Mouse (Mus musculus): Measurements from ENCODE around the gene Tiparp. TPM values are rescaled to one million over a fixed set of nuclear protein-coding genes. Genes with fewer than 3 reads are reported as not detected.

The Tiparp gene
- polyA plus RNA-seq (2015; fragmentation: Nextera tagmentation; extraction: Ambion mirVana): 23.2 and 24.3 TPM in 2 replicates

GRCm38 (mm10) chr3:65527691-65528601 is at the start of gene Tiparp:
Gene Tiparp (plus strand): TSS chr3:65528410.
- WGBS: under 1% methylated on average over 94 of the region's 109 CpGs
- Histone ChIP-seq H3K9me3 (replicated peaks; ENCODE audit: control insufficient read depth, low read length) (no peaks in the 10 kb centered on the region), H3K27ac (ENCODE audit: low read length) (peak within 1 kb of the TSS; percentile 98), H3K36me3 (ENCODE audit: control insufficient read depth, insufficient read depth) (peaks cover 8% of the 10 kb centered on the region), H3K4me3 (ENCODE audit: low read length) (peak within 1 kb of the TSS; percentile 97), H3K4me2 (ENCODE audit: low read depth, low read length) (peak within 1 kb of the TSS; percentile 88), H3K9ac (ENCODE audit: low read length) (peak within 1 kb of the TSS; percentile 97), H3K4me1 (ENCODE audit: control insufficient read depth, insufficient read depth, low read length) (peaks cover 2% of the 10 kb centered on the region; the same call in 1 of the 2 replicates), H3K27me3 (ENCODE audit: control insufficient read depth, insufficient read depth, low read length) (no peaks in the 10 kb centered on the region)
- peak; percentile 94 for ATAC-seq (replicated peaks; ENCODE audit: extremely low read depth, insufficient read depth, low FRiP score)

DNA sequence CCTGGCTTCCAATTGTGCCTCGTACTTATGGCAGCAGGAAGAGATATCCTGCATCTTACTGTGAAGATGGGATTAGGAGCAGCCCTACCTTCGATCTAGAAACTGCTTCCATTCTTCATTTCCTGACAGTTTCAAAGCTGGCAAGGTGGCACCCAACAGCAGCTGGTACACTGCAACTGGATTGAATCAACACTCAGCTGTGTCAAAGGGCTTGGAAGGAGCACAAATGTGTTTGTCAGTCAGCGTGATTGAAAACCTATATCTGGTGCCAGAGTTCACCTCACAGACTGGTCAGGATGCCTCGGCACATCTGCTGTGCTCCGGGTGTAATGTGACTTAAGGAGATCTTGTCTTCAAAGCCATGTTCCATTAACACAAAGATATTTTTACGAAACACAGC is 47.5 kb upstream of the Tiparp start:
- no peaks in the 10 kb centered on the region; the same call in 1 of the 2 replicates for H3K9me3 ChIP-seq (replicated peaks; ENCODE audit: control insufficient read depth, low read length)
- H3K4me2 ChIP-seq (ENCODE audit: low read depth, low read length): no peak overlapping the region
- H3K4me3 ChIP-seq (ENCODE audit: low read length): no peak overlapping the region
- WGBS: 61% methylated on average over 6 of the region's 6 CpGs
- no peak for ATAC-seq (replicated peaks; ENCODE audit: extremely low read depth, insufficient read depth, low FRiP score)
- H3K9ac ChIP-seq (ENCODE audit: low read length): no peak overlapping the region
- H3K27me3 ChIP-seq (ENCODE audit: control insufficient read depth, insufficient read depth, low read length): no peaks in the 10 kb centered on the region
- peaks cover 14% of the 10 kb centered on the region for H3K4me1 ChIP-seq (ENCODE audit: control insufficient read depth, insufficient read depth, low read length)
- no peaks in the 10 kb centered on the region for H3K36me3 ChIP-seq (ENCODE audit: control insufficient read depth, insufficient read depth)
- no peak overlapping the region for H3K27ac ChIP-seq (ENCODE audit: low read length)

- Histone ChIP-seq H3K4me2 (ENCODE audit: low read depth, low read length) (no peak overlapping the region), H3K9ac (ENCODE audit: low read length) (no peak overlapping the region), H3K36me3 (ENCODE audit: control insufficient read depth, insufficient read depth) (no peaks in the 10 kb centered on the region), H3K4me1 (ENCODE audit: control insufficient read depth, insufficient read depth, low read length) (peaks cover 10% of the 10 kb centered on the region), H3K27ac (ENCODE audit: low read length) (no peak overlapping the region), H3K4me3 (ENCODE audit: low read length) (no peak overlapping the region), H3K9me3 (replicated peaks; ENCODE audit: control insufficient read depth, low read length) (no peaks in the 10 kb centered on the region; the same call in 1 of the 2 replicates), H3K27me3 (ENCODE audit: control insufficient read depth, insufficient read depth, low read length) (no peaks in the 10 kb centered on the region)
- ATAC-seq (replicated peaks; ENCODE audit: extremely low read depth, insufficient read depth, low FRiP score): no peak
- 38% methylated on average over 1 of the region's 1 CpGs for WGBS
Measured at GRCm38 (mm10) chr3:65482266-65482665, 45.9 kb upstream of the Tiparp start.

DNA sequence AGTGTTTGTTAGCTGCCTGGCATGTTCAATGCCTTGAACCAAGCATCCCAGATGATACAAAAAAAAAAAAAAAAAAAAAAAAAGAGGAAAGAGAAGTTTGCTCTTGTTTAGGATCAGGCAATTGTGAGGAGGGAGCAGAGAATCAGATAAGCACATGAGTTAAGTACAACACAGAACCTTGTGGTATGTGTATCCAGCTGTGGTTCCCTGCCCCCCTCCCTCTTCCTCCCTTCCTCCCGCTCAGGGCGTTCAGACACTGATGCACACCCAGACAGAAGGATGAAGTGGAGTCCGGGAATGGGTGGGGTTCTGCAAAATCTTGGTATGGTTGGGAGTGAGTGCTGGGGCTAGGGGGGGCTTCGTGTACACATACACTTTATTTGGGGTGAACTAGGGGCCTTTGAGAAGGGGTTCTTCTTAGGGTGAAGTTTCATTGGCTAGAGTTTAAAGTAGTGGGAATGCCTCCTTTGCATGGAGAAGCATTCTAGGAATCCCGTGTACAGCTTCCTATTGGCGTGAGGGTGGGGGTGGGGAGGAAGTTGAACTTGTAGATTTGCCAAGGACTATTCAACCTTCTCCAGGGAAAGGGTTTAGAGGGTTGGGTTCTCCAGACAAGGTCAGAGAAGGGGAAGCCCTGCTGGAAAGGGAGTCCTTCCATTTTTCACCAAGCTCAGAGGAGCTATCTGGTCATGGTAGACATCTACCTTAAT is 45.4 kb upstream of the Tiparp start:
- ATAC-seq (replicated peaks; ENCODE audit: extremely low read depth, insufficient read depth, low FRiP score): 0 out of 2 replicates have a peak, but pooled peaks have one; percentile 28
- Histone ChIP-seq H3K4me1 (ENCODE audit: control insufficient read depth, insufficient read depth, low read length) (peaks cover 10% of the 10 kb centered on the region), H3K4me3 (ENCODE audit: low read length) (no peak overlapping the region), H3K27me3 (ENCODE audit: control insufficient read depth, insufficient read depth, low read length) (no peaks in the 10 kb centered on the region), H3K27ac (ENCODE audit: low read length) (0 out of 2 replicates have a peak overlapping the region, but pooled peaks have one; percentile 10), H3K36me3 (ENCODE audit: control insufficient read depth, insufficient read depth) (no peaks in the 10 kb centered on the region), H3K9ac (ENCODE audit: low read length) (no peak overlapping the region), H3K9me3 (replicated peaks; ENCODE audit: control insufficient read depth, low read length) (no peaks in the 10 kb centered on the region; the same call in 1 of the 2 replicates), H3K4me2 (ENCODE audit: low read depth, low read length) (peak overlapping the region; percentile 15; the same call in 1 of the 2 replicates)
- 39% methylated on average over 6 of the region's 6 CpGs for WGBS

DNA sequence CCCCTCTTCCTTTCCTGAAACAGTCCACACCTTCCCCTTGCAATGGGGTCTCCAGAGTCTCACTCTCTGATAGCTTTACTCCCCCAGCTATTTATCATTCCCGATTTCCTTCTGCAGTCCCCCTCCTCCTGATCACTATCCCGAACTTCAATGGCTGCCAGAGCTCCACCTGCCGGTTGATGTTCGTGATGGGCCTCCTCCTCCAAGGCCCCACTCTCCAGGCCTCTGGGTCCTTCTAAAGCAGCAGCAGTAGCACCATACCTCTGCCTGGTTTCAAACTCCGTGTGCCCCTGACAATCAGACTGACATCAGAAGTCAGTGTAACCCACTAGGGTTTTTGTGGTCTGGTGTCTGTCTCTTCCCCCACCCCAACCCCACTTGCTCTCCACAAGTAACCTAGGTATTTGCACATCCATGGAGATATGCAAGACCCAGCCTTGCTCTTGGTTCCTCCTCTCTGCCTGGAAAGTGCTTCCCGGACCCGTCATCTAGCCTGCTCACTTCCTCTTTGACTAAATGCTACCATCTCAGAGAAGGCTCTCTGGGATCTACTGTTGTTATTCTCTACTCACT is 44.0 kb upstream of the Tiparp start:
- no peak overlapping the region for H3K27ac ChIP-seq (ENCODE audit: low read length)
- no peak overlapping the region for H3K4me3 ChIP-seq (ENCODE audit: low read length)
- 52% methylated on average over 7 of the region's 7 CpGs for WGBS
- H3K4me1 ChIP-seq (ENCODE audit: control insufficient read depth, insufficient read depth, low read length): peaks cover 10% of the 10 kb centered on the region
- no peaks in the 10 kb centered on the region; the same call in 1 of the 2 replicates for H3K9me3 ChIP-seq (replicated peaks; ENCODE audit: control insufficient read depth, low read length)
- no peak for ATAC-seq (replicated peaks; ENCODE audit: extremely low read depth, insufficient read depth, low FRiP score)
- H3K27me3 ChIP-seq (ENCODE audit: control insufficient read depth, insufficient read depth, low read length): no peaks in the 10 kb centered on the region
- H3K9ac ChIP-seq (ENCODE audit: low read length): no peak overlapping the region
- H3K4me2 ChIP-seq (ENCODE audit: low read depth, low read length): no peak overlapping the region
- no peaks in the 10 kb centered on the region for H3K36me3 ChIP-seq (ENCODE audit: control insufficient read depth, insufficient read depth)

DNA sequence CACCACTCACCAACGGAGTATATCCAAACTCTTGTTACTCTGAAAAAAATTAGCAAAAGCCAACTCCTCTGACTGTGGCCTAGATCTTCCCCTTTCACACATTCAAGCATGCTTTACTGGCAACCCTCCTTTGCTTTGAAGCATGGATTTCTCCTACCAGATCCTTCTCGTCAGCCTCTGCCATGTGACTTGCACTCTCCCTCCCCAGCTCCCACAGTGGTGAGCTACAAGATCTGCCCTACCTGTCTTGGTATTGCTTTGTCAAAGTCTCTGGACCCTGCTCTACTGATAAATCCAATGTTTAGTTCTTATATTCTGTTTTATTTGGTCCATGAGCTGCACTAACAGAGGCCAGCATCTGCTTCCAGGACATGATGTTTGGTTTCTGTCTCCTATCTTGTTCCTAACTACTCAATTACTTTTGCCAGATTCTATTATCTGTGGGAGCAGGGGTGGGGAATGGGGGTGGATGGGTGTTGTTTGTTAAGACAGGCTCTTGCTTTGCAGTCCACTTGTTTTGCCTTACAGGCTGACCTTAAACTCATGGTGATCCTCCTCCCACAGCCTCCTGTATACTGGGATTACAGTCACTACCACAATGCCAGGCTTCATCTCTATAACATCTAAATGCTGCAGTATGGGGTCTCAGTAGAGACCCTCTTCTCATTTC is 40.7 kb upstream of the Tiparp start:
- Histone ChIP-seq H3K4me2 (ENCODE audit: low read depth, low read length) (no peak overlapping the region), H3K27ac (ENCODE audit: low read length) (no peak overlapping the region), H3K4me3 (ENCODE audit: low read length) (no peak overlapping the region), H3K36me3 (ENCODE audit: control insufficient read depth, insufficient read depth) (no peaks in the 10 kb centered on the region), H3K27me3 (ENCODE audit: control insufficient read depth, insufficient read depth, low read length) (no peaks in the 10 kb centered on the region), H3K4me1 (ENCODE audit: control insufficient read depth, insufficient read depth, low read length) (peaks cover 8% of the 10 kb centered on the region), H3K9ac (ENCODE audit: low read length) (no peak overlapping the region), H3K9me3 (replicated peaks; ENCODE audit: control insufficient read depth, low read length) (no peaks in the 10 kb centered on the region; the same call in 1 of the 2 replicates)
- 72% methylated on average over 2 of the region's 2 CpGs for WGBS
- ATAC-seq (replicated peaks; ENCODE audit: extremely low read depth, insufficient read depth, low FRiP score): no peak

DNA sequence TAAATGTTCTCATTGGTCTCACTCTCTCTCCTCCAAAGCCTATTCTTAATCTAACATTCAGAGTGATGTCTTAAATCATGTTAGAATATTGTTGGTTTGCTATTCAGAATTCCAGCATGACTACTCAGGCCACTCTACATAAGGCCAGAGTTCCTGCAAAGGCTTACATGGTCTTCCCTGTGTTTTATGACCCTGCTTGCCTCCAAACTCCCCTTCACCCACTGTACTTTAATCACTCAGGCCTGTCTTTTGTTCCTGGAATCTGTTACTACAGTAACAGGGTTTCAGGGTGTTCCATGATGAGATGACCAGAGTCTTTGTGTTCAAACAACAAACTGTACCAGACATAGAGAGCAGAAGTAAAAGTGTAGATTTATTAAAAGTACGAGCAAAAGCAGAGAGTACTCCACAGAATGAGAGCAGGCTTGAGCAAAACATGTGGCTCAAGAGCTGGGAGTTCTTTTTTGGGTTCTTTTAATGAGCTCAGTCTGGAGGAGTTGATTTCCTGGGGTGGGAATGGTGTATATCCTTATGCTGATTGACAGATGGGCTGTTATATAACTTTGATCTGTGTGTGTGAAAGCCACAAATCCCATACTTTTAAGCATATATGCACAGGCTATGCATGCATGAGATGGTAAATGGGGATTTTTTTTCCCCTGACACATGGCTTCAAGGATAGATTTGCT is 39.5 kb upstream of the Tiparp start:
- no peak overlapping the region for H3K4me3 ChIP-seq (ENCODE audit: low read length)

GRCm38 (mm10) chr3:65489601-65490000 is 38.6 kb upstream of the Tiparp start:
- Histone ChIP-seq H3K36me3 (ENCODE audit: control insufficient read depth, insufficient read depth) (no peaks in the 10 kb centered on the region), H3K4me3 (ENCODE audit: low read length) (no peak overlapping the region), H3K9me3 (replicated peaks; ENCODE audit: control insufficient read depth, low read length) (no peaks in the 10 kb centered on the region; the same call in 1 of the 2 replicates), H3K27me3 (ENCODE audit: control insufficient read depth, insufficient read depth, low read length) (no peaks in the 10 kb centered on the region), H3K4me1 (ENCODE audit: control insufficient read depth, insufficient read depth, low read length) (peaks cover 6% of the 10 kb centered on the region; the same call in 1 of the 2 replicates), H3K27ac (ENCODE audit: low read length) (no peak overlapping the region), H3K9ac (ENCODE audit: low read length) (no peak overlapping the region), H3K4me2 (ENCODE audit: low read depth, low read length) (no peak overlapping the region)
- 85% methylated on average over 6 of the region's 6 CpGs for WGBS
- ATAC-seq (replicated peaks; ENCODE audit: extremely low read depth, insufficient read depth, low FRiP score): no peak

More for the DNA sequence above, 39.5 kb upstream of the Tiparp start:
- ATAC-seq (replicated peaks; ENCODE audit: extremely low read depth, insufficient read depth, low FRiP score): no peak
- Histone ChIP-seq H3K27ac (ENCODE audit: low read length) (no peak overlapping the region), H3K36me3 (ENCODE audit: control insufficient read depth, insufficient read depth) (no peaks in the 10 kb centered on the region), H3K4me2 (ENCODE audit: low read depth, low read length) (no peak overlapping the region), H3K27me3 (ENCODE audit: control insufficient read depth, insufficient read depth, low read length) (no peaks in the 10 kb centered on the region), H3K9ac (ENCODE audit: low read length) (no peak overlapping the region), H3K9me3 (replicated peaks; ENCODE audit: control insufficient read depth, low read length) (no peaks in the 10 kb centered on the region; the same call in 1 of the 2 replicates), H3K4me1 (ENCODE audit: control insufficient read depth, insufficient read depth, low read length) (no peaks in the 10 kb centered on the region)
- 70% methylated on average over 1 of the region's 1 CpGs for WGBS
